Mouse (Mus musculus) liver, embryonic 12.5 days (tissue): ENCODE results near the gene Olfr1494. TPM values are rescaled to one million over a fixed set of nuclear protein-coding genes. Genes with fewer than 3 reads are reported as not detected.

Experiments
- ATAC-seq: fragments of 200-750 bp; cut with Nextera tagmentation; 2 replicates; pipeline ENCODE4 v1.8.0; 2017; ENCODE audit warnings: moderate number of reproducible peaks, mild to moderate bottlenecking, moderate library complexity
- H3K27ac ChIP-seq: fragments of 300-500 bp; sonication (generic); 2 replicates; pipeline ENCODE4 v1.5.1; 2016; ENCODE audit warnings: mild to moderate bottlenecking
- H3K27me3 ChIP-seq: fragments of 300-500 bp; sonication (generic); replicated peaks from 2 replicates; pipeline ENCODE4 v1.6.1; 2016; ENCODE audit warnings: mild to moderate bottlenecking, moderate library complexity
- H3K36me3 ChIP-seq: fragments of 300-500 bp; sonication (generic); 2 replicates; pipeline ENCODE4 v1.6.1; 2016; ENCODE audit warnings: mild to moderate bottlenecking, moderate library complexity
- H3K4me1 ChIP-seq: fragments of 300-500 bp; sonication (generic); 2 replicates; pipeline ENCODE4 v1.6.1; 2016
- H3K4me2 ChIP-seq: fragments of 300-500 bp; sonication (generic); 2 replicates; pipeline ENCODE4 v1.6.1; 2016; ENCODE audit warnings: mild to moderate bottlenecking, moderate library complexity
- H3K4me3 ChIP-seq: fragments of 300-500 bp; sonication (generic); 2 replicates; pipeline ENCODE4 v1.5.1; 2016; ENCODE audit warnings: mild to moderate bottlenecking, moderate library complexity
- H3K9ac ChIP-seq: fragments of 300-500 bp; sonication (generic); 2 replicates; pipeline ENCODE4 v1.6.1; 2016; ENCODE audit warnings: mild to moderate bottlenecking, moderate library complexity
- H3K9me3 ChIP-seq: fragments of 300-500 bp; sonication (generic); replicated peaks from 2 replicates; pipeline ENCODE4 v1.6.1; 2016; ENCODE audit warnings: mild to moderate bottlenecking, moderate library complexity
- WGBS: fragments of 180-500 bp; shearing (Covaris S2); methylation state at CpG from one replicate; pipeline ENCODE4 v1.1.7; 2016; ENCODE audit not compliant: insufficient replicate concordance; 5-methylcytosine and 5-hydroxymethylcytosine counted together
- polyA plus RNA-seq: library from polyadenylated mRNA; unstranded; fragments of >200 nt; fragmentation: Nextera tagmentation; extraction: Ambion mirVana; gene quantifications from 2 replicates; pipeline ENCODE4 v1.2.1, GENCODE M21; 2016

Olfr1494 gene
- polyA plus RNA-seq, result not detected in 2 replicates

GRCm38 (mm10) chr19:13739428-13739827, at the start of gene Olfr1494:
Olfr1494 (plus strand) TSS chr19:13739728.
- H3K27me3 ChIP-seq, result no peaks in the 10 kb centered on the region
- H3K9ac ChIP-seq, result no peak within 1 kb of the TSS
- H3K4me3 ChIP-seq, result no peak within 1 kb of the TSS
- WGBS, result 77% methylated on average over 4 of the region's 4 CpGs
- H3K27ac ChIP-seq, result no peak within 1 kb of the TSS
- ATAC-seq, result no peak
- H3K4me1 ChIP-seq, result no peaks in the 10 kb centered on the region
- no peaks in the 10 kb centered on the region for H3K9me3 ChIP-seq
- no peaks in the 10 kb centered on the region for H3K36me3 ChIP-seq
- H3K4me2 ChIP-seq, result no peak within 1 kb of the TSS

- no peaks in the 10 kb centered on the region for H3K9me3 ChIP-seq
- H3K4me1 ChIP-seq, result no peaks in the 10 kb centered on the region
- H3K27ac ChIP-seq, result no peak within 1 kb of the TSS
- H3K9ac ChIP-seq, result no peak within 1 kb of the TSS
- no peak for ATAC-seq
- H3K27me3 ChIP-seq, result no peaks in the 10 kb centered on the region
- no peaks in the 10 kb centered on the region for H3K36me3 ChIP-seq
- WGBS, result 50% methylated on average over 3 of the region's 3 CpGs
- H3K4me2 ChIP-seq, result no peak within 1 kb of the TSS
- no peak within 1 kb of the TSS for H3K4me3 ChIP-seq
Measured at GRCm38 (mm10) chr19:13696968-13697367, 42.6 kb upstream of the Olfr1494 start, which contains the start of gene Olfr1491. Olfr1491 (plus strand) TSS chr19:13697268.

- H3K36me3 ChIP-seq, result no peaks in the 10 kb centered on the region
- no peak within 1 kb of the TSS for H3K4me3 ChIP-seq
- no peak for ATAC-seq
- H3K9me3 ChIP-seq, result 0 out of 2 replicates have a peak, but pooled peaks cover 5% of the 10 kb centered on the region
- H3K27me3 ChIP-seq, result no peaks in the 10 kb centered on the region
- H3K27ac ChIP-seq, result no peak within 1 kb of the TSS
- no peaks in the 10 kb centered on the region for H3K4me1 ChIP-seq
- no peak within 1 kb of the TSS for H3K9ac ChIP-seq
- 37% methylated on average over 2 of the region's 2 CpGs for WGBS
- H3K4me2 ChIP-seq, result no peak within 1 kb of the TSS
Measured at GRCm38 (mm10) chr19:13722978-13723377, 16.6 kb upstream of the Olfr1494 start, which contains the start of gene Olfr1493-ps1. Olfr1493-ps1 (plus strand) TSS chr19:13723278.

GRCm38 (mm10) chr19:13749366-13749765, 9.8 kb downstream of the Olfr1494 start:
- Histone ChIP-seq H3K27ac (no peak overlapping the region), H3K9ac (no peak overlapping the region), H3K4me1 (no peaks in the 10 kb centered on the region), H3K4me2 (no peak overlapping the region), H3K4me3 (no peak overlapping the region), H3K27me3 (no peaks in the 10 kb centered on the region), H3K36me3 (no peaks in the 10 kb centered on the region), H3K9me3 (no peaks in the 10 kb centered on the region)
- 55% methylated on average over 1 of the region's 1 CpGs for WGBS
- no peak for ATAC-seq

- no peaks in the 10 kb centered on the region for H3K36me3 ChIP-seq
- no peak within 1 kb of the TSS for H3K4me2 ChIP-seq
- H3K27ac ChIP-seq, result no peak within 1 kb of the TSS
- no peaks in the 10 kb centered on the region for H3K27me3 ChIP-seq
- H3K4me3 ChIP-seq, result no peak within 1 kb of the TSS
- H3K4me1 ChIP-seq, result no peaks in the 10 kb centered on the region
- ATAC-seq, result no peak
- no peaks in the 10 kb centered on the region for H3K9me3 ChIP-seq
- WGBS, result 64% methylated on average over 3 of the region's 3 CpGs
- H3K9ac ChIP-seq, result no peak within 1 kb of the TSS
Measured at GRCm38 (mm10) chr19:13764306-13764705, 24.8 kb downstream of the Olfr1494 start, which contains the start of gene Olfr1495. Olfr1495 (plus strand) TSS chr19:13764606.

GRCm38 (mm10) chr19:13768565-13769276, 29.2 kb downstream of the Olfr1494 start:
- 69% methylated on average over 9 of the region's 9 CpGs for WGBS
- Histone ChIP-seq H3K4me1 (no peaks in the 10 kb centered on the region), H3K9me3 (no peaks in the 10 kb centered on the region), H3K27me3 (no peaks in the 10 kb centered on the region), H3K36me3 (no peaks in the 10 kb centered on the region), H3K4me3 (no peak overlapping the region), H3K4me2 (no peak overlapping the region), H3K9ac (no peak overlapping the region), H3K27ac (no peak overlapping the region)
- ATAC-seq, result no peak

GRCm38 (mm10) chr19:13777578-13777977, 38.0 kb downstream of the Olfr1494 start, which contains the start of gene Olfr1496:
Olfr1496 (plus strand) TSS chr19:13777878.
- Histone ChIP-seq H3K27me3 (no peaks in the 10 kb centered on the region), H3K9ac (no peak within 1 kb of the TSS), H3K4me2 (no peak within 1 kb of the TSS), H3K9me3 (no peaks in the 10 kb centered on the region), H3K4me3 (no peak within 1 kb of the TSS), H3K36me3 (no peaks in the 10 kb centered on the region), H3K27ac (no peak within 1 kb of the TSS), H3K4me1 (no peaks in the 10 kb centered on the region)
- 48% methylated on average over 1 of the region's 1 CpGs for WGBS
- no peak for ATAC-seq

- Histone ChIP-seq H3K4me2 (no peak within 1 kb of the TSS), H3K27me3 (no peaks in the 10 kb centered on the region), H3K27ac (no peak within 1 kb of the TSS), H3K36me3 (no peaks in the 10 kb centered on the region), H3K4me3 (no peak within 1 kb of the TSS), H3K9ac (no peak within 1 kb of the TSS), H3K4me1 (no peaks in the 10 kb centered on the region), H3K9me3 (no peaks in the 10 kb centered on the region)
- ATAC-seq, result no peak
Measured at GRCm38 (mm10) chr19:13798102-13798501, 58.6 kb downstream of the Olfr1494 start, which contains the start of gene Olfr1497. Olfr1497 (minus strand) TSS chr19:13798202.

Other genes with a start within 250 kb of the Olfr1494 start
- not detected in 2 replicates for gene Olfr1477, start 239.2 kb upstream of the Olfr1494 start, polyA plus RNA-seq
- not detected in 2 replicates for gene Olfr1480, start 211.8 kb upstream of the Olfr1494 start, polyA plus RNA-seq
- not detected in 2 replicates for gene Olfr1484, start 156.2 kb upstream of the Olfr1494 start, polyA plus RNA-seq
- gene Olfr1487, start 122.4 kb upstream of the Olfr1494 start, polyA plus RNA-seq, result not detected in 2 replicates
- gene Olfr1489, start 108.1 kb upstream of the Olfr1494 start, polyA plus RNA-seq, result not detected in 2 replicates
- gene Olfr1490, start 88.6 kb upstream of the Olfr1494 start, polyA plus RNA-seq, result not detected in 2 replicates
- not detected in 2 replicates for gene Olfr1491, start 42.5 kb upstream of the Olfr1494 start, polyA plus RNA-seq
- gene Olfr1493-ps1, start 16.4 kb upstream of the Olfr1494 start, polyA plus RNA-seq, result not detected in 2 replicates
- gene Olfr1495, start 24.9 kb downstream of the Olfr1494 start, polyA plus RNA-seq, result not detected in 2 replicates
- not detected in 2 replicates for gene Olfr1496, start 38.1 kb downstream of the Olfr1494 start, polyA plus RNA-seq
- not detected in 2 replicates for gene Olfr1497, start 58.5 kb downstream of the Olfr1494 start, polyA plus RNA-seq
- gene Olfr1499, start 79.7 kb downstream of the Olfr1494 start, polyA plus RNA-seq, result not detected in 2 replicates
- gene Olfr1500, start 90.8 kb downstream of the Olfr1494 start, polyA plus RNA-seq, result not detected in 2 replicates
- not detected in 2 replicates for gene Olfr1501, start 111.0 kb downstream of the Olfr1494 start, polyA plus RNA-seq
- not detected in 2 replicates for gene Olfr1502, start 122.1 kb downstream of the Olfr1494 start, polyA plus RNA-seq
- not detected in 2 replicates for gene Olfr1504, start 158.2 kb downstream of the Olfr1494 start, polyA plus RNA-seq
- not detected in 2 replicates for gene Olfr1505, start 173.8 kb downstream of the Olfr1494 start, polyA plus RNA-seq